Mouse (Mus musculus): ENCODE data around the gene Gripap1. TPM values are rescaled to one million over a fixed set of nuclear protein-coding genes. Genes with fewer than 3 reads are reported as not detected.

Gripap1 gene
- 151 TPM for total RNA-seq (2023)

DNA sequence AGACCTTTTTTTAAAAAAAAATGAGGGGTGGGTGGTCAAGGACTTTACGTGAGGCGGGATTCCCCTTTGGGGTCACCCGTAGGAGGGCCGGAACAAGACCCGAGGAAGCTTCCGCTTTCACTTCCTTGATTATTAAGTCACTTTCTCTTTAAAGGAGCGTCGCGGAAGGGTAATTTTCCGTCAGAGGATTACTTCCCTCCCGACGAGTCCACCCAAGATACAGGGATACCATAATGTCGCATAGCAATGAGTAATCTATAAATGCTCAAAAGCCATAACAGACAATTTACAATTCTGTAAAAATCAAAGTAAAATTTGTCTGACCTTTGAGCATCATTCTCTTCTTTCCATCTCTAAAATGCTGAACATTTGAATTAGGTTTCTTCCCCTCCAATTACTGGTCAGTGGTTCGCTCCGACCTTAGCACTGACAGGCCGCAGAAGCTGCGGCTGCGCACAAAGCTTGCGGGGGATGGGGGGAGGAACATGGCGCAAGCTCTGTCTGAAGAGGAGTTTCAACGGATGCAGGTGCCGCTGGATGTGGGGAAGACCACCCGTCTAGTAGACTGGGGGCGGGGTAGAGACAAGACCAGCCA lies at the start of gene Gripap1:
Gripap1 (plus strand) TSS at position 224 of the 595 bp plus-strand sequence.

DNA sequence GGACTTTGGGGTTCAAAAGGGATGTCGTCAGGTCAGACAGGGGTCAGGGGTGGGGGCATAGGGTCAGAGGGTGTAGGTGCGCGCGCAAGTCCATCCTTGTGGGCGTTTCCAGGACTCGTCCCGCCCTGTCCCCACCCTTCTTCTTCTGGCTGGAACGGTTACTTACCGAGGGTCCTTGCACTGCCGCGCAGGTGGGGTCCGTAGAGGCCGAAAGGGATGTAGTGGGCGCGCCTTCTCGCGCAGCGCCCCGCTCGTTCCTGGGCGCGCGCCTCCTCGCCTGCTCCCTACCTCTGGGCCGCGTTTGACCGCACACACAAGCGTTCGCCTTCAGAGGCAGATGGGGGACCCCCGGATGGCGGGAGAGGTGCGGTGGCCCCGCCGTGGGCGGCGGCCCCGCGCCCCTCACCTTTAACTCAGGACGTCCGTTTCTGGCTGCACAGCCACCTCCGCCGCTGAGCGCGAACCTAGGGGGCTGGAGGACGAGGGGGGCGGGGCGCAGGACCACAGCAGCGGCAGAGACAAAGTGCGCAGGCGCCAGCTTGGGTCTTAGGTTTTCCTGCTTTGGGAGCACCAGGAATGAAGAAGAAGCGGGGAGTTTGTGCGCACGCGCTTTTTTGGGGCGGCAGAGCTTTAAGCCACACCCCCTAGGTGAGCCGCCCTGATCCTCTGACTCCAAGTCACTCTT lies 39.0 kb upstream of the Gripap1 start, which contains the start of gene Ccdc120:
Ccdc120 (minus strand) TSS at position 474 of the 685 bp plus-strand sequence.

DNA sequence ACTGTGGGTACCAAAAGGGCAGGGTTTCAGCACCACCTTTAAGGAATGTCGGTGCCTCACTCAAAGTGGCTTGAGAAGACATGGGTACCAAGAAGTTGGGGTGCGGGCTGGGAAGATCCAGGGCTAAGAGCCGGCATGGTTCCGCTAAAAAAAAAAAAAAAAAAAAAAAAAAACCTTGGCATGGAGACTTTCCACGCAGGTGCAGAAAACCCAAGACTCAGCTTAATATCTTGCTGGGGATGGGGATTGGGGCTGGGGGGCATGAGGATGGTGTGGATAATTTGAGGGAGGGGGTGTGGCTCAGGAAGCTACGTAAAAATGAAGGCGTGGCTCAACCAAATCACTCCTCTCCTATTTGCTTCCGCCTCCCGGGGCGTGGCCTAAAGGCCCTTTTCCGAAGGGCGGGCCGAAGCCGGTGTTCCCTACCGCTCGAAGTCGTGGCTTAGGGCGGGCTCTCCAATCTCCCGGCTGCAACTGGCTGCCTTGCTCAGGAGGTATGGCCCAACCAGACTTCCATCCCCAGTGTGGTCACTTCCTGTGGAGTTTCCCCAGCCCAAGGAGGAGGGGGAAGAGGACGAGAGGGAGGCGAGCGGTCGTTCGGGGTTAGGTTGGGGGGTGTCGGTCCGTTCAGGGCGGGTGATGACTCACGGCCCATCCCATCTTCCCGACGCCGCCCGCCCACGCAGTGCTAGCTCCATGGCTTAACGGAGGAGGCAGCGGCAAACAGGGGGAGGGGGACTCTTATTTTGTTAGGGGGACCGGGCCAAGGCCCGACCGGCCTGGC lies 27.2 kb upstream of the Gripap1 start, which contains the start of gene Tfe3:
Tfe3 (plus strand) TSS at position 424 of the 784 bp plus-strand sequence.

GRCm38 (mm10) chrX:7821865-7822779 lies 32.6 kb downstream of the Gripap1 start, which contains the start of gene Kcnd1:
Kcnd1 (plus strand) TSS chrX:7822289.

GRCm38 (mm10) chrX:7841163-7842162 lies 51.9 kb downstream of the Gripap1 start, which contains the start of gene Otud5:
Otud5 (plus strand) TSS chrX:7841364.

Other genes starting within 250 kb of the Gripap1 start
- gene Foxp3, start 216.1 kb upstream of the Gripap1 start, total RNA-seq (2023): 8.7 TPM
- 21.7 TPM for gene Ppp1r3f, start 215.5 kb upstream of the Gripap1 start, total RNA-seq (2023)
- 33.1 TPM for gene Ccdc22, start 184.2 kb upstream of the Gripap1 start, total RNA-seq (2023)
- gene Cacna1f, start 182.7 kb upstream of the Gripap1 start, total RNA-seq (2023): not detected
- gene Syp, start 151.3 kb upstream of the Gripap1 start, total RNA-seq (2023): 0.79 TPM
- 29.9 TPM for gene Prickle3, start 132.5 kb upstream of the Gripap1 start, total RNA-seq (2023)
- gene Plp2, start 118.4 kb upstream of the Gripap1 start, total RNA-seq (2023): 35.7 TPM
- gene Magix, start 108.5 kb upstream of the Gripap1 start, total RNA-seq (2023): not detected
- 47.4 TPM for gene Gpkow, start 92.6 kb upstream of the Gripap1 start, total RNA-seq (2023)
- gene Wdr45, start 75.4 kb upstream of the Gripap1 start, total RNA-seq (2023): 131 TPM
- not detected for gene Gm45208, start 67.5 kb upstream of the Gripap1 start, total RNA-seq (2023)
- gene Praf2, start 61.3 kb upstream of the Gripap1 start, total RNA-seq (2023): 13.0 TPM
- gene Ccdc120, start 38.9 kb upstream of the Gripap1 start, total RNA-seq (2023): not detected
- 23.5 TPM for gene Tfe3, start 27.2 kb upstream of the Gripap1 start, total RNA-seq (2023)
- 1.4 TPM for gene Kcnd1, start 32.5 kb downstream of the Gripap1 start, total RNA-seq (2023)
- 191 TPM for gene Otud5, start 51.6 kb downstream of the Gripap1 start, total RNA-seq (2023)
- gene Pim2, start 88.5 kb downstream of the Gripap1 start, total RNA-seq (2023): 44.6 TPM
- gene Slc35a2, start 94.3 kb downstream of the Gripap1 start, total RNA-seq (2023): 19.1 TPM
- gene Pqbp1, start 109.5 kb downstream of the Gripap1 start, total RNA-seq (2023): 70.6 TPM
- 25.7 TPM for gene Timm17b, start 109.6 kb downstream of the Gripap1 start, total RNA-seq (2023)
- gene Gm10491, start 118.1 kb downstream of the Gripap1 start, total RNA-seq (2023): not detected
- gene Gm10490, start 119.8 kb downstream of the Gripap1 start, total RNA-seq (2023): not detected
- not detected for gene Pcsk1n, start 130.1 kb downstream of the Gripap1 start, total RNA-seq (2023)
- not detected for gene Eras, start 138.8 kb downstream of the Gripap1 start, total RNA-seq (2023)
- 17.4 TPM for gene Hdac6, start 158.1 kb downstream of the Gripap1 start, total RNA-seq (2023)
- gene Gata1, start 188.3 kb downstream of the Gripap1 start, total RNA-seq (2023): 3.6 TPM
- not detected for gene Glod5, start 228.7 kb downstream of the Gripap1 start, total RNA-seq (2023)